Mouse (Mus musculus) cerebellum, adult 2 months (tissue): ENCODE measurements around the gene Utp4.

Source experiments
- CTCF ChIP-seq: fragments of 200-500 bp; IDR thresholded peaks from 2 replicates; pipeline ENCODE4 v1.5.1; 2011; ENCODE audit warnings: low read depth, mild to moderate bottlenecking, control low read depth, low read length, moderate library complexity, borderline replicate concordance; ENCODE audit not compliant: insufficient read depth
- POLR2A ChIP-seq: fragments of 200-500 bp; IDR thresholded peaks from 2 replicates; pipeline ENCODE4 v1.6.1; 2011; ENCODE audit warnings: low read length, control low read depth, borderline replicate concordance; ENCODE audit not compliant: insufficient read depth

DNA sequence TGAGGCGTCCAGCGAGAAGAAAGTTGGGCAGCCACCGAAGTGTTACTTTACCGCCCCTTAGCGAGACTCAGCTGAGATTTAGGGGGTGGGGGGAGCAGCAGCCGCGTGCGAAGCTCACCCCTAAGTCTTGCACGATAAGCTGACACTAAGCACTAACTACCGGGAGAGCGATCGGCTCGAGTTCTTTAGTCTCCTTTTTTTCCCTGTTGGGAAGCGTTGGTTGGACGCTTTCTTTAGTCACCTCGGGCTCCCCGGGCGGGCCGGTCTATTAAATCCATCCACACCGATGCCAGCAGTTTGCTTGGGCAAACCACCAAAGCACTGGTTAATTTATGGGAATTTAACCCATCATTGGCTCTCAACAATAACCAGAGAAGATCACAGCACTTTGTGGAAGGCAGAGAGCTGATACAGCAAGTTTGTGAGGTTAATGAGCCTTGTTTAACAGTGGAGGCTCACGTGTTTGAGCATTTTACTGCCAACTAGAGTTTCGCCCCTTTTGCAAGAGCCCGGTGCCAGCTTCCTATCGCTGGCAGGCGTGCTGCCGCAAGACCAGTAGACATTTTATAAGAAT lies 43.1 kb downstream of the Utp4 start:
- TF ChIP-seq CTCF (no peak), POLR2A (no peak)
